9 mouse cellular contexts compared by ENCODE assay signal in the genomic region with DNA sequence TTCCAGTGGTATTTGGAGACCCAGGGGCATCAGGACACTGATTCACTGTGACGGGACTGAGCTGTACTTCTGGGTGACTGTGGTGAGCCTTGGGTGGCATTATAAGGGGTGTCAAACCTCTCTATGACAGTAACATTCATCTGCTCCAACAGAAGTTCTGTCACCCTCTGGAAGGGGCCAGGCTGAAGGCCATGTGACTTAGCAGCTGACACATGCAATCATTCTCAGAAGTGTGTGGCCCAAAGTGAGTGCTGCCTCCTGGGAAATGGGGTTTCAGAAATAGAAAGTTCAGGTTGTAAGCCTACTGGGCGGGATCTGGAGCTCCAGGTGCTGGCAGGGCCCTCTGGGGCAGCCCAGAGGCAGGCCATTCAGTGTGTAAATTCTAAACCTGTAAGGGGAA. TPM values are rescaled to one million over a fixed set of nuclear protein-coding genes. Genes with fewer than 3 reads are reported as not detected.
A peak's percentile ranks its signal among the peaks of the same experiment; 100 is the strongest.
DNase-seq lines count a peak whose midpoint lies in the region; ATAC-seq and TF ChIP-seq lines count a peak whose summit lies in the region.
"Had no signal": no experiment of that assay in that cellular context is flagged by ENCODE, and none has a peak within 500 bp of the region (broad histone marks: within the 10 kb centered on the region; RNA-seq: fewer than 3 reads in every experiment).

No protein-coding gene starts in this region.

- no peaks in the 10 kb centered on the region for H3K36me3 ChIP-seq in thymus, adult 2 months (ENCODE audit: control insufficient read depth, insufficient read depth, low read length)
- no peaks in the 10 kb centered on the region for H3K36me3 ChIP-seq in heart, embryonic 16.5 days (ENCODE audit: control insufficient read depth, insufficient read depth)

- TF ChIP-seq POLR2A in thymus, adult 2 months (IDR thresholded peaks at IDR 0.05; ENCODE audit: control insufficient read depth, extremely low read depth, insufficient read depth, low read length, poor library complexity), result no peak

- peak overlapping the region; percentile 97 for H3K27ac ChIP-seq in gastrocnemius, adult 2 months
- H3K27ac ChIP-seq in thymus, adult 2 months (ENCODE audit: control insufficient read depth, insufficient read depth, low read length), result peak overlapping the region; percentile 9; the same call in 1 of the 2 replicates
- H3K27ac ChIP-seq in heart, embryonic 16.5 days (ENCODE audit: low read length), result peak overlapping the region; percentile 99

- no peaks in the 10 kb centered on the region for H3K9me3 ChIP-seq in heart, embryonic 16.5 days (replicated peaks; ENCODE audit: control insufficient read depth, low read length)

- H3K4me3 ChIP-seq in gastrocnemius, adult 2 months, result peak overlapping the region; percentile 65
- no peak overlapping the region for H3K4me3 ChIP-seq in thymus, adult 2 months (ENCODE audit: control insufficient read depth, insufficient read depth, low read length)
- no peak overlapping the region for H3K4me3 ChIP-seq in heart, embryonic 16.5 days (ENCODE audit: low read length)

- no peak; the same call in 1 of the 2 replicates for ATAC-seq in heart, embryonic 16.5 days (replicated peaks; ENCODE audit: extremely low read depth, insufficient read depth, low FRiP score)

- intact Hi-C loops in gastrocnemius, adult 2 months (cut with DNase I), result loop anchor here (2.0 to 5.0 kb wide), 4 partner anchors 27 to 355 kb away; no protein-coding TSS in a partner anchor

- TF ChIP-seq CTCF in gastrocnemius, adult 2 months (IDR thresholded peaks at IDR 0.05), result no peak
- TF ChIP-seq CTCF in thymus, adult 2 months (IDR thresholded peaks at IDR 0.05; ENCODE audit: borderline replicate concordance, control insufficient read depth, extremely low read depth, insufficient read depth, low read length, poor library complexity), result no peak

- H3K4me2 ChIP-seq in heart, embryonic 16.5 days (ENCODE audit: low read depth, low read length), result 0 out of 2 replicates have a peak overlapping the region, but pooled peaks have one; percentile 60

- peak; percentile 66 for DNase-seq in gastrocnemius, adult 2 months
- no peak for DNase-seq in gastrocnemius, postnatal 10 days
- no peak for DNase-seq in thymus, adult 2 months
- no peak for DNase-seq in thymus, postnatal 36 days
- peak; percentile 87 for DNase-seq in skeletal muscle tissue, adult 2 months (ENCODE audit: low read depth, low spot score)
- DNase-seq in frontal cortex, postnatal 25 days (ENCODE audit: low spot score in 2 of 2), result no peak
- DNase-seq in kidney, postnatal 4 days, result no peak
- DNase-seq: right cerebral cortex, postnatal 14 days had no signal

- H3K4me1 ChIP-seq in thymus, adult 2 months (replicated peaks; ENCODE audit: control insufficient read depth, insufficient read depth, low read length), result peaks cover 41% of the 10 kb centered on the region
- H3K4me1 ChIP-seq in heart, embryonic 16.5 days (ENCODE audit: control insufficient read depth, insufficient read depth, low read length), result peaks cover 47% of the 10 kb centered on the region

- H3K27me3 ChIP-seq in thymus, adult 2 months (ENCODE audit: control insufficient read depth, insufficient read depth, low read length), result no peaks in the 10 kb centered on the region
- no peaks in the 10 kb centered on the region for H3K27me3 ChIP-seq in heart, embryonic 16.5 days (ENCODE audit: control insufficient read depth, insufficient read depth, low read length)

- H3K9ac ChIP-seq in heart, embryonic 16.5 days (ENCODE audit: low read length), result peak overlapping the region; percentile 73

- 60% methylated on average over 2 of the region's 2 CpGs for WGBS in thymus, adult 2 months
- WGBS in heart, embryonic 16.5 days, result 41% methylated on average over 2 of the region's 2 CpGs

RNA-seq across cellular contexts. Expression of a gene that starts 26.1 kb away (rescaled TPM):
- total RNA-seq in gastrocnemius, adult 2 months (2021), result 10 to 100 TPM; 28.6 to 81.6 TPM
- 10 to 100 TPM; 53.3 to 55.5 TPM for total RNA-seq in gastrocnemius, postnatal 10 days (2021)
- polyA plus RNA-seq in thymus, adult 2 months (2012; rRNA removed), result 71.7 and 113 TPM in 2 replicates
- 9.1 and 9.8 TPM in 2 replicates for polyA plus RNA-seq in heart, embryonic 16.5 days (2015; fragmentation: Nextera tagmentation; extraction: Ambion mirVana)

Comparison
In these comparisons a context has a peak if more than half of its experiments do, and no peak if none do; other contexts are left out.
1. DNase-seq: peak in gastrocnemius, adult 2 months (single experiment) and skeletal muscle tissue, adult 2 months (single experiment); none in gastrocnemius, postnatal 10 days (single experiment), thymus, adult 2 months (single experiment), thymus, postnatal 36 days (0 of 2), frontal cortex, postnatal 25 days (0 of 2) and kidney, postnatal 4 days (0 of 2).
2. H3K27ac ChIP-seq: peak in every context shown above with its lines; median percentile 99 in heart, embryonic 16.5 days; 97 in gastrocnemius, adult 2 months; 9 in thymus, adult 2 months.